Comparison of ENCODE assay signal across 8 mouse cellular contexts in the genomic region with DNA sequence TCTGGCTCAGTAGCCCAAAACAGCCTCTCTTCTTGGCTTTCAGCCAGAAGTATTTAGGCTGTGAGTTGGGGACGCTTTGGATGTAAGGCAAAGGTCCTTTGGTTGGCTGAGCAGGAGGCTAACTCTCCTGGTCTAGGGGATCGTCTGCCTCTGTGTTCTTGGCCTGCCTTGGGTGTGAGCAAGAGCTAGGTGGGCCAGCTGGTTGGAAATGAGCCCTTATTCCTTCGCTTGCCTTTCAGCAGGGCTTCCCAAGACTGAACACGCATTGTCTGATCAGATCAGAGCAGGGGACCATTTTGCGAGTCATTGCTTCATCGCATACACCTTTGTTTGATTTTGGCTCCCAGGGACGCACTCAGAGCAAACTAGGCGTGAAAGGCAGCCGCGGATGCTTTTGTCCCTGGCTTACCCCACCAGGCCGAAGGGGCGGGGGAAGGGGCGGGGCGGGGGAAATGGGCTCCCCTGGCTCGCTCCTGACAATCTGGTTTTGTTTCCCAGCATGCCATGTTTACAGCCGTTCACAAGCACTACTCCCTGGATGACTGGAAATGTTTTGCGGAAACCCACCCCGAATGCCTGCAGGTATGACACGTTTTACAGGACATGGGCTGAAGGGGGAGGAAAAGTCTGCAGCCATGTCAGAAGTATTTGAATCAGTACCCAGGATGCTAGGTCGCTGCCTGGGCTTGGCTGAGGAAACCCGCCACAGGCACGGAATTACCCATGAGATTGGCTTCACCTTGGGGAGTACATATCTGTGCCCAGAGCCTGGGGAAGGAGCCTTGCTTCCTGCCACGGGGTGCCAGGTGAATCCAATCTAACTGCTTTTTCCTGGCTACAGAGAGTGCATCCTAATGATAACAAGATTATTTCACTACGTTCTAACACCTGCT. TPM values are rescaled to one million over a fixed set of nuclear protein-coding genes. Genes with fewer than 3 reads are reported as not detected.
A peak's percentile ranks its signal among the peaks of the same experiment; 100 is the strongest.
DNase-seq lines count a peak whose midpoint lies in the region; ATAC-seq lines count a peak whose summit lies in the region.

No protein-coding gene starts in this region.

- H3K27me3 ChIP-seq in embryonic facial prominence, embryonic 11.5 days (ENCODE audit: control insufficient read depth, insufficient read depth, low read length): no peaks in the 10 kb centered on the region
- 0 out of 2 replicates have a peak, but pooled peaks cover 3% of the 10 kb centered on the region for H3K27me3 ChIP-seq in hindbrain, embryonic 13.5 days
- no peaks in the 10 kb centered on the region for H3K27me3 ChIP-seq in neural tube, embryonic 14.5 days (ENCODE audit: control insufficient read depth, insufficient read depth, low read length)

- H3K36me3 ChIP-seq in embryonic facial prominence, embryonic 11.5 days (replicated peaks; ENCODE audit: control insufficient read depth, insufficient read depth, low read depth, low read length): no peaks in the 10 kb centered on the region
- peaks cover 6% of the 10 kb centered on the region; the same call in 1 of the 2 replicates for H3K36me3 ChIP-seq in hindbrain, embryonic 13.5 days
- no peaks in the 10 kb centered on the region for H3K36me3 ChIP-seq in neural tube, embryonic 14.5 days (ENCODE audit: control insufficient read depth, insufficient read depth, low read length)

- intact Hi-C loops in heart, postnatal 25 days (cut with DNase I): no loop called here

- H3K9ac ChIP-seq in embryonic facial prominence, embryonic 11.5 days (replicated peaks; ENCODE audit: low read length): peak overlapping the region; percentile 54
- peak overlapping the region; percentile 63 for H3K9ac ChIP-seq in hindbrain, embryonic 13.5 days
- peak overlapping the region; percentile 43 for H3K9ac ChIP-seq in neural tube, embryonic 14.5 days (replicated peaks; ENCODE audit: low read depth, low read length)

- 5% methylated on average over 24 of the region's 24 CpGs for WGBS in embryonic facial prominence, embryonic 11.5 days
- 3% methylated on average over 24 of the region's 24 CpGs for WGBS in hindbrain, embryonic 13.5 days
- WGBS in neural tube, embryonic 14.5 days: 3% methylated on average over 24 of the region's 24 CpGs

- H3K4me2 ChIP-seq in embryonic facial prominence, embryonic 11.5 days (ENCODE audit: low read depth, low read length): peak overlapping the region; percentile 56
- peak overlapping the region; percentile 54 for H3K4me2 ChIP-seq in hindbrain, embryonic 13.5 days
- peak overlapping the region; percentile 48 for H3K4me2 ChIP-seq in neural tube, embryonic 14.5 days (ENCODE audit: low read depth, low read length)

- peak; percentile 68; the same call in 1 of the 2 replicates for ATAC-seq in embryonic facial prominence, embryonic 11.5 days (replicated peaks; ENCODE audit: insufficient number of reproducible peaks, low FRiP score, low TSS enrichment, low read depth)
- peak; percentile 80 for ATAC-seq in hindbrain, embryonic 13.5 days (ENCODE audit: low FRiP score)
- ATAC-seq in neural tube, embryonic 14.5 days (ENCODE audit: low read depth): peak; percentile 85

- H3K4me1 ChIP-seq in embryonic facial prominence, embryonic 11.5 days (ENCODE audit: control insufficient read depth, insufficient read depth, low read length): no peaks in the 10 kb centered on the region; the same call in 1 of the 2 replicates
- peaks cover 41% of the 10 kb centered on the region for H3K4me1 ChIP-seq in hindbrain, embryonic 13.5 days (replicated peaks)
- peaks cover 15% of the 10 kb centered on the region for H3K4me1 ChIP-seq in neural tube, embryonic 14.5 days (ENCODE audit: control insufficient read depth, insufficient read depth, low read length)

- H3K9me3 ChIP-seq in embryonic facial prominence, embryonic 11.5 days (replicated peaks; ENCODE audit: control insufficient read depth, low read length): no peaks in the 10 kb centered on the region
- H3K9me3 ChIP-seq in hindbrain, embryonic 13.5 days: no peaks in the 10 kb centered on the region
- H3K9me3 ChIP-seq in neural tube, embryonic 14.5 days (ENCODE audit: control insufficient read depth, low read length): no peaks in the 10 kb centered on the region

- DNase-seq in heart, adult 11 months: peak; percentile 96
- DNase-seq in heart, postnatal 25 days (ENCODE audit: low spot score): no peak
- peak; percentile 82 for DNase-seq in embryonic facial prominence, embryonic 11.5 days (ENCODE audit: low spot score)
- peak; percentile 56 for DNase-seq in liver
- DNase-seq in natural killer cell, adult 2 months (ENCODE audit: low spot score in 2 of 2): no peak
- DNase-seq in gastrocnemius, adult 18-20 months (ENCODE audit: low spot score): no peak

- peak overlapping the region; percentile 17; the same call in 1 of the 2 replicates for H3K4me3 ChIP-seq in embryonic facial prominence, embryonic 11.5 days (ENCODE audit: low read depth, low read length)
- peak overlapping the region; percentile 30 for H3K4me3 ChIP-seq in hindbrain, embryonic 13.5 days
- peak overlapping the region; percentile 24 for H3K4me3 ChIP-seq in neural tube, embryonic 14.5 days (ENCODE audit: low read depth, low read length)

- H3K27ac ChIP-seq in embryonic facial prominence, embryonic 11.5 days (replicated peaks; ENCODE audit: low read depth, low read length): no peak overlapping the region; the same call in 1 of the 2 replicates
- peak overlapping the region; percentile 86 for H3K27ac ChIP-seq in hindbrain, embryonic 13.5 days
- H3K27ac ChIP-seq in neural tube, embryonic 14.5 days (ENCODE audit: low read depth, low read length): peak overlapping the region; percentile 49

RNA-seq across cellular contexts. Expression of a gene that starts 9.5 kb away (rescaled TPM):
- 100 to 1,000 TPM; 167 to 189 TPM for total RNA-seq in heart, postnatal 25 days (2021)
- 21.9 and 23.0 TPM in 2 replicates for polyA plus RNA-seq in embryonic facial prominence, embryonic 11.5 days (2014; fragmentation: Nextera tagmentation; extraction: Ambion mirVana)
- 31.6 and 35.1 TPM in 2 replicates for polyA plus RNA-seq in hindbrain, embryonic 13.5 days (2015; fragmentation: Nextera tagmentation; extraction: Ambion mirVana)
- 46.5 and 46.9 TPM in 2 replicates for polyA plus RNA-seq in neural tube, embryonic 14.5 days (2014; fragmentation: Nextera tagmentation; extraction: Ambion mirVana)
- total RNA-seq in gastrocnemius, adult 18-20 months (2021): 100 to 1,000 TPM; 180 to 190 TPM

Comparison
In these comparisons a context has a peak if more than half of its experiments do, and no peak if none do; other contexts are left out.
1. DNase-seq: peak in heart, adult 11 months (single experiment), embryonic facial prominence, embryonic 11.5 days (single experiment) and liver (single experiment); none in heart, postnatal 25 days (single experiment), natural killer cell, adult 2 months (0 of 2) and gastrocnemius, adult 18-20 months (single experiment).
2. Peak in every context shown above with its lines, with median percentiles within 50 percentile points of each other: ATAC-seq, H3K4me2 ChIP-seq, H3K4me3 ChIP-seq and H3K9ac ChIP-seq.